Mouse (Mus musculus) urinary bladder, postnatal 36 days (tissue): ENCODE measurements around the gene Fam171b.

Experiments
- DNase-seq, 2 experiments: peaks; one replicate each; pipeline ENCODE4 v3.0.0; 2022; ENCODE audit warnings: low spot score in 2 of 2, mixed read lengths in 1 of 2

Fam171b gene

GRCm38 (mm10) chr2:83812483-83813272 lies at the start of gene Fam171b:
Gene Fam171b, plus strand, starts transcription at chr2:83812636.
- peak; percentile 37 to 66 for DNase-seq

DNA sequence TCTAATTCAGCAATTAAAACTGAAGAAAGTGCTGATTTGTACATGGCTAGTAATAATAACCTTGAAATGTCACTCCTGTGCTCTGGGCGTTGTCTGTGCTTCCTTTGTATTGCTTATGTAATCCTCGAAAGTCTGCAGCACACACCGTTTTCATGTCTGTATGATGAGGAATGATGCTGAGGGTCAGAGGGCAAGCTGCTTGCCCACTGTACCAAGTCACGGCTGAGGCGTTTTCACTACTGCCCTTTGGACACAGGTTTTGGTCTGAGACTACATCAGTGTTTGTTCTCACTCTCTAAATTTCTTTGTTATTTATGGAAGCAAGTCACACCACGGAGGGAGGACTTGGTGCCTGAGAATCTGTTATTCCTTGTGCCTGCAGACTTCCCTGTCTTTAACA lies 46.4 kb upstream of the Fam171b start:
- DNase-seq: no peak

- no peak for DNase-seq
Observed at GRCm38 (mm10) chr2:83766878-83767277, 45.6 kb upstream of the Fam171b start.

DNA sequence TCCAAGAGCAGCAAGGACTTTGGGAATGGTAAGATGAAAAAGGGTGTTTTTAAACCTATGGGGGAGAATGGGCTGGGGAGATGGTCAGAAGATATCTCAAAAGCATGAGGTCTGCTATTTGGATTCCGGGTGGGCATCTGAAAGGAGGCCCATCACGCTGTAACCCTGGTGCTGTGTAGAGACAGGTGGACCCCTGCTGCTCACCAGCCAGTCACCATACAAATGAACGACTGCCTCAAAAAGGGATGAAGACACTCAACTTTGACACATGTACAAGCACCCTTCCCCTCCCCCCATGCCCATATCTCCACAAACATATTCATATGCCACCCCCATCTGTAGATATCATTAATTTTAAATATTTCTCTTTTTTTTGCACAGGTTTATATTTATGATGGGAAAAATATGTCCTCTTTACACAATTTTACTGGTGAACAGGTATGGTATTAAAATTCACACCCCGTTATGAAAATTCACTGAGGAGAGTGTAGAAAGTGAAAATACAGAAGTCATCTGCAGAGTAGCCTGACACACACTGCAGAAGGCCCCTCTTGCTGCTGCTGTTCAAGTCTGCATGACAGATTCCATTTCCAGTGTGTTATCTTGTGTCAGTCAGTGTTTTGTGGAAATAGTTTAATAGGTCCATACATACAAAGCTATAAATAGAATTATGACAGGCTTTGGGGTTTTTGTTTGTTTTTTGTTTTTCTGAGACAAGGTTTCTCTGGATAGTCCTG lies 44.0 kb upstream of the Fam171b start:
- DNase-seq: no peak

- peak; percentile 32 to 48 for DNase-seq
Observed at GRCm38 (mm10) chr2:83771155-83771812, 41.2 kb upstream of the Fam171b start.

DNA sequence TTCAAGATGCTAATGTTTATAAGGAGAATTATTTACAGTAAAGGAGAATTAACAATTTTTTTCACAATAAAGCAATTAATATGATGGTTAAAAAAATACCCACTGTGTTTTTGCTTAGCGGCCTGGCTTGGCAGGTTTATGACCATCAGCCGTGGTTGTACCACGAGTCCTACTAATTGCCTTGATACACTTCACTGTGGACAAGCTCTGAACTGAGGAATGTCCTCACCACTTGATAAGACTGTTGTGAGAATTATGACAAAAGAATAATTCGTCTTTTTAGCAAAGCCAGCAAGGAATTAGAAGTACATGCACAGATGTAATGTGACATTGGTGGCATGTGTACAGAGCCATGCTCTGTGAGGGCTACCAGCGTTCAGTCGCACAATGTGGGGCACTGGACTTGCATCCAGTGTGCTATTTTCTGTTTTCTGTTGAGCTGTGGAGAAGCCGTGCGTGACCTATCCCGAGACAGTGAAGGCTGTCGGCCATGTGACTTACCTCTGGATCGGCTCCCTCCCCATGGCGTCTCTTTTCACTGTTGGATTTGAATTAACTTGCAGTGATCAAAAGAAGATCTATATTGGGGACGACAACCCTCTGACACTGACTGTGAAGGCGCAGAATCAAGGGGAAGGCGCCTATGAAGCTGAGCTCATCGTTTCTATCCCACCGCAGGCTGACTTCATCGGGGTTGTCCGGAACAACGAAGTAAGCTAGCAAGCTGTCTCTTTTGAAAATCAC lies 20.9 kb upstream of the Fam171b start:
- DNase-seq: no peak

DNA sequence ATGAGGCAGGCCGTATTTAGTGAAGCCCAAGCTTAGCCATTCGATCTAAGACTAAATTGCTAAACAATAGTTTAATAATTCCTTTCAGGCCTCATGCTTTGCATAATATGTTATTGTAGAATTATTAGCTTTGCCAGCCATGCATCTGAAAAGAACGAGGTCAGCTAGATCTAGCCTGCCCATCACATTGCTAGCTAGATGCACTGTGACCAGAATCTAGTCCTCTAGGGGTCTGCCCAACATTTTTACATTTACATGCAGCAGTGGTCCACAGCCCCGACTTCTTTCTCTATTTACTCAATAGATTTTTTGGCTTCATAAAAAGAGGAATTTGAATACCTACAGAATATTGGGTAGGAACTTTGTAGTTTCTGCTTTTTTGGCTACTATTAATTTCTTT lies 20.3 kb upstream of the Fam171b start:
- DNase-seq: no peak

- no peak for DNase-seq
Observed at GRCm38 (mm10) chr2:83795766-83796165, 16.7 kb upstream of the Fam171b start.

GRCm38 (mm10) chr2:83797902-83798497 lies 14.4 kb upstream of the Fam171b start:
- DNase-seq: no peak

DNA sequence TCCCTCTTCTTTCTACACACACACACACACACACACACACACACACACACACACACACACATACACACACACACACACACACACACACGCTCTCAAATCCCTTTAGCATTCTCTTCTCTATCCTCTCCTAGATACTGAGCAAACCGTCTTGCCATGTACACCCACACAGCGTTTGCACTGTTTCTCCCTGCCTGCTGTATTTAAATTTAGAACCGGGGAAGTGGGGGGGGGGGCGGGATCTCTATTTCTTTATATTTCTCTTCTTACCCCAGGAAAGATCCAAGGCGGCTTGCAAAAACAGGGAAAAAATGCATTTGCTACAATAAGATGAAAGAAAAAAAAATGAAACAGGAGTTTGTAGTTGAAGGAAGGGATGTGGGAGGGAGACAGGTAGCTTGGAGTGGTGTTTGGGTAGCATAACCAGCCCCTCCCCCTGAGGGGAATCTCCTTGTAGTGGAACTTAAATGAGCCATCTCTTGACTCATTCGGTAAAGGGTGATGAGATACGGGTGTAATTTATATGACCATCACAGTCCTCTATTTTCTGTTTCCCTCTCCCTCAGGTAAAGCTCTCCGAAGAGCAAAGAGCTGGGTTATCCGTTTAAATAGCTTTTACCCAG lies 947 bp downstream of the Fam171b start:
- no peak for DNase-seq

DNA sequence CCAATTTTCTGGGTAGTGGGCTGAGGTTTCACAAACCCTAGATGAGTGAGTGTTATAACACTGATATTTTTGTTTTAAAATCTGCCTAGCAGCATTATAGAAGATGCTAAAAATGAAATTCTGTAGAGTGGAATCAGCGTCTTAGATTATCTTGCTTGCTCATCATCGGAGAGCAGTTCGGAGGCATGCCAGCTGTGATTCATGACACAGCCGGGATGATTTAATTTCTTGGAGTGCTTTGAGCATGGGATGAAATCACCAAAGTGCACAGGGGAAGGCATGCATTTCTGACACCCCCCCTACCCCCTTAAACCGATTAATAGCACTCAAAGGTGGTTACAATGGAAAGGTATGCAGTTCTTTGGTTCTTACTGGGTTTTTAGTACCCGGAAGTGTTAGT lies 1.6 kb downstream of the Fam171b start:
- peak in 1 of 2 experiments; percentile 28 for DNase-seq

GRCm38 (mm10) chr2:83816147-83816546 lies 3.7 kb downstream of the Fam171b start:
- no peak for DNase-seq

- no peak for DNase-seq
Observed at GRCm38 (mm10) chr2:83825161-83825560, 12.7 kb downstream of the Fam171b start.

- DNase-seq: no peak
Observed at GRCm38 (mm10) chr2:83828895-83829539, 16.6 kb downstream of the Fam171b start.

DNA sequence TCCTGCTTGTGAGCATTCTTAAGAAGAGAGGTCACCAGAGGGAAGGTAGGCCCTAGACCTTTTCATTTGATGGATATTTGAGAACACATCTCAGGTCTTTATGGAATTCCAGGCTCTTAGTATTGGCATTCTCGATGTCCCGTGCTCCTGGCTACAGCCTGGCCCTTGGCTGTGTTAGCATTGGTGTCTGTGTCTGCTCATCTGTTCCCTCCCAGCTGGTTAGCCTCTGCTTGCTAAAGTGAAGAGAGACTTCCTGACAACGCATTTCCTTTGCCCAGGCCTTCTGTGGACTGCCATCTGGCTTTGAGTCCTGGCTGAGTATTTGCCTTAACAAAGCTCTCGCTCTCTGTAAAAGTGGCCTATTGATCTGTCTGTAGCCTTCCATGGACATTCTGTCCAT lies 20.5 kb downstream of the Fam171b start:
- DNase-seq: no peak

DNA sequence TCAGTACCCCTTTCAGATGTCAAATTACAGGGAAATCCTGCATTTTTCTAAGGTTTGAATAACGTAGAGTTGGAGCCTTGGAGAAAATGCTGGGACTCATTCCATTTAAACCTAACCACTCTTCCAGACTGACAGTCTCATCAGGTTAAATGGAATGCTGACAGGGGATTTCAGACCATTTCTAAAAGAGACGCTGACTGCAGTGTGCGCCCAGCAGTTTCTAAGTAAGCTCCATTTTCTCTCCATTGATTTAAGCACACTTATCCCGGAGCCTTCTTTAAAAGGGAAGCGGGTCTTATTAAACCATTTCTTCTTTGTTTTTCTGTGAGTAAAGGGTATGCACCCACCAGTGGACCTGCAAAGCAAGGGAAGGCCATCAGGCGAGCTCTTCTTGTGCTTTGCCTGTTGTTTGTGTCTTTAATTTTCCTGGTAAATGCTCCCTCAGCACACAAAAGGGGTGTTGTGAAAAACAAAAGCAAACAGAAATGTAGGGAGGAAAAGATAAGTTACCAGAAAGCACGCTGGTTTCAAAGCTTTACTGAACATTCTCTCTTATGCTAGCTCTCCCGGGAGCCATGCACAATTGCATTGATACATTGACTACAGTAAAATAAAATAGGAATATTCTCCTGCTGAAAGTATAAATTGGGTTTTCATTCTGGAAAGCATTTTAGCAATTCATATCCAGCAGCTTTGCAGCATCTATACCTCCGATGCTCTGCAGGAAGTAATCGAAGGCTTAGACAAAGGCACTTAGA lies 23.1 kb downstream of the Fam171b start:
- DNase-seq: no peak

GRCm38 (mm10) chr2:83848495-83848894 lies 36.1 kb downstream of the Fam171b start:
- DNase-seq: no peak

DNA sequence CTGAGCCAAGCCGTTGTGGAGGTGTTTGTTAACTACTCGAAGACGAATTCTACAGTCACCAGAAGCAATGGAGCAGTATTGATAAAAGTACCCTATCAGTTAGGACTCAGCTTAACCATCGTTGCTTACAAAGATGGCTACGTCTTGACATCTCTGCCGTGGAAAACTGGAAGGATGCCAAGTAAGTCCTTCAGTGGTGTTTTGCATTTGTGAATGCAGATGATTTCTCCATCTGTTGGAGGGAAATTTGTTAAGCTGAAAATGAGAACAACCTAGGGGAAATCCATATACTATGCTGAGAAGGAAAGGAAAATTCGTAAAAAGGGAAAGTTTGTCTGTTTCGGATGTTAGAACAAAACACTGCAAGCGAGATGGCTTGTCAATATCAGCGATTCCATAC lies 41.0 kb downstream of the Fam171b start:
- DNase-seq: no peak

- no peak for DNase-seq
Observed at GRCm38 (mm10) chr2:83856236-83856635, 43.8 kb downstream of the Fam171b start.
